Mouse (Mus musculus) layer of hippocampus, adult 2 months (tissue): Measurements from ENCODE around the gene Trim13. TPM values are rescaled to one million over a fixed set of nuclear protein-coding genes. Genes with fewer than 3 reads are reported as not detected.
"Not testable (repeated sequence)": the region's sequence is repeated elsewhere in the genome, so short reads cannot be mapped to it uniquely, and the experiment has no call there.

Experiments used
- DNase-seq, 2 experiments: peaks; one replicate each; pipeline ENCODE4 v3.0.0; 2022; ENCODE audit warnings: low spot score in 2 of 2
- H3K27ac ChIP-seq: fragments of 200-600 bp; 2 replicates; pipeline ENCODE4 v1.8.1; 2022
- H3K4me3 ChIP-seq: fragments of 200-600 bp; 2 replicates; pipeline ENCODE4 v1.8.1; 2022; ENCODE audit warnings: mild to moderate bottlenecking
- CTCF ChIP-seq: fragments of 200-600 bp; conservative IDR thresholded peaks from 2 replicates; pipeline ENCODE4 v1.8.1; 2022; ENCODE audit warnings: antibody characterized with exemption, mild to moderate bottlenecking, moderate library complexity
- total RNA-seq, 2 experiments: library from RNA; stranded (reverse); gene quantifications; 2 replicates each; pipeline ENCODE4 v1.2.3; 2021

The Trim13 gene
- total RNA-seq, 2 experiments from 2014 or later = 11.4 to 12.4 TPM

DNA sequence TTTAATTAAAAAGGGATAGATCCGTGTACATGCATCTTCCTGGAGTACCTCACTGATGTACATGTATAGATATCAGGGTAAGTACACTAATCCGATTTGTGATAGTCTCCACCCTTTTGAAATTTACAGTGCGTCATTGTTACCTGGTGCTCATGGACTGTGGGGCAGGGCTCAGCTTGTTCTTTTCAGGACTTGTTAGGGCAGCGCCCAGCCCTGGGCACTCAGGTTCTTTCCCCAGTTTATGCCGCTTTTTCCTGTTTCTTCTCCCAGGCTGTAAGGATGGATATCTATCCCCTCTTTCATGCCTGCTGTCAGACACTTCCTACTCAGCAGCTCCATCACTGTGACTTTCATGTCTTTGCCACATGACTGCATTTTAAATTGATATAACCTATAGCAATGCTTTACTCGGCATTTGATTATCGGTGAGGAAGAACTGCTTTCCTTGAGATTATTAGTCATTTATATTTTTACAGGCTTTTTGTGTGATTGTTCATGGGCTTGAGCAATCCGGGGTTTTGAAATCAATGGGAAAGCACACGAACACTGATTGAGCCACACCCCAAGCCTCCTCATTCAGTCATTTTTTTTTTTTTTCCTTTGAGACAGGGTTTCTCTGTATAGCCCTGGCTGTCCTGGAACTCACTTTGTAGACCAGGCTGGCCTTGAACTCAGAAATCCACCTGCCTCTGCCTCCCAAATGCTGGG, 1.2 kb upstream of the Trim13 start:
- no peak overlapping the region for H3K27ac ChIP-seq
- DNase-seq = no peak
- no peak overlapping the region for H3K4me3 ChIP-seq
- TF ChIP-seq CTCF = no peak

DNA sequence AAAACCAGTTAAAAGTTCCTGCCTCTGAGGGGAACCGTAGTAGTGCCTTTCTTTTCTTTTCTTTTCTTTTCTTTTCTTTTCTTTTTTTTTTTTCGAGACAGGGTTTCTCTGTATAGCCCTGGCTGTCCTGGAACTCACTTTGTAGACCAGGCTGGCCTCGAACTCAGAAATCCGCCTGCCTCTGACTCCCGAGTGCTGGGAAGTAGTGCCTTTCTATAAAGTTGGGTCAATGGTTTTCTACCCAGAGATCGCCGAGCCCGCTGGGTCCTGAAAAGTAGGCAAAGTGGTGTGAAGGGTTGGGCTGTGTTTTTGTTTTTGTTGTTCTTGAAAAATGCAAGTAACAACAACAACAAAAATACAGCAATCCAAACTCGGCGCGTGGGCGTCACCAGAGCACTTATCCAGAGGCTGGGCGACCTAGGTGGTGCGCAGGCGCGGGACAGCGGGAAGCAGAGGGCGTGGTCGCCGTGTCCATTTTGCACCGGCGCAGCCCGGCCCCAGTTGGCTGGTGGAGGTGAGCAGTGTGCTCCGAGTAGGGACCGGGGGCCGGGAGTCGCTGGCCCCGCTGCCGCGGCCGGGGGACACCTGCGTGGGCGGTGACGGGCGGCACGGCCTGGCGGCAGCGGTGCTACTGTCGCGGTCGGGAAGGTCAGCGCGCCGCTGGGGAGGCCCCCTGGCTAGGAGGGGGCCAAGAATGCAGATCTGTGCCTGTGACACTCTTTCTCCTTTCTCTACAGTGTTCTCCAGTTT, 1.2 kb downstream of the Trim13 start:
- Histone ChIP-seq H3K27ac (peak overlapping the region; percentile 92), H3K4me3 (peak overlapping the region; percentile 83)
- TF ChIP-seq CTCF = no peak
- DNase-seq = peak; percentile 79 to 83

DNA sequence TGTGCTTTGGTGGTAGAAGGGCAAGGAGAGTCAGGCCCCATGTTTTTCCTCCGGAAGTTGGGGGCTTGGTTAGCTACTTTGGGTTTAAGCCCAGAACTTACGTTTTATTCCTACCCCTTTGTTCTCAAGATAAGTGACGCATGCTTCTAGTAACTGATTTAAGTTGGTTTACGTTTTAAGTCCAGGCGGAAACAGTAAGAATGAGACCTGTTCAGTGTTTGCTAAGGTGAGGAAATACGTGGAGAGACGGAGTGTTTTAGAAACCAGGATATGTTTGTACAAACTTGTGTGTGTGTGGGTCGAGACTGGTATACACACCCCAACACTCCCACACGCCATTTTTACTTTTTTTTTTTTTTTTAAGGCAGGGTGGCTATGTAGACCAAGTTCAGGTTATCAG, 3.3 kb downstream of the Trim13 start:
- no peak for TF ChIP-seq CTCF
- Histone ChIP-seq H3K4me3 (peak overlapping the region; percentile 83; the same call in 1 of the 2 replicates), H3K27ac (peak overlapping the region; percentile 92; the same call in 1 of the 2 replicates)
- DNase-seq = no peak

DNA sequence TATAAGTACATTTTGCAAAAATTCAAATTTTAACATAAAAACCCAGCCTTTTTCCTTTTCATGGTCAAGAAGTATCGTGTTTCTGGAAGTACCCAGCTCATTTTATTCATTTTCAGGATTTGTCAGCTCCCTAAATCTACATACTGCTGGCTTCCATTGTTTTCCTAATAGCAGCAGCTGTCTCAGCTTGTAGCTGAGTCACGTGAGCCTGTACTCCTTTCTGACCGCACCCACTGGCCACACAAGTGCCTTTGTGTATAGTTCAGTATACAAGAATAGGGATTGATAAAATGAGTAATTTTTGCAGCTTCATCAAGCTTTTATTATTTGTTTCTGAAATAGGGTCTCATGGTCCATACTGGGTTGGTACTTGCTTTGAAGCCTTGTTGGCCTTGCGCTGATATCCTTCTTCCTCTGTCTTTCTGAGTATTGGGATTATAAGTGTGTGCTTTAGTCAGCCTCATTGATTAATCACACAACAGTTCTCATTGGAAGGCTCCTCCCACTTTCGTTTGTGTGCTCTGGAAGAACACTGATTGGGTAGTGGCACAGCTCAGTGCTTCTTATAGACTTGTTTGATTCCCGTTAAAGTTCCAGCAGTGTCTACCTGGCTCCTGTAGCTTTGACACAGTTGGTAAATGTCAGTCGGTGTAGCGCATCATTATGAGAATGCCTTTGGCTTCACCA, 5.2 kb downstream of the Trim13 start:
- Histone ChIP-seq H3K4me3 (no peak overlapping the region), H3K27ac (peak overlapping the region; percentile 92)
- TF ChIP-seq CTCF = no peak
- DNase-seq = peak in 1 of 2 experiments; percentile 22

DNA sequence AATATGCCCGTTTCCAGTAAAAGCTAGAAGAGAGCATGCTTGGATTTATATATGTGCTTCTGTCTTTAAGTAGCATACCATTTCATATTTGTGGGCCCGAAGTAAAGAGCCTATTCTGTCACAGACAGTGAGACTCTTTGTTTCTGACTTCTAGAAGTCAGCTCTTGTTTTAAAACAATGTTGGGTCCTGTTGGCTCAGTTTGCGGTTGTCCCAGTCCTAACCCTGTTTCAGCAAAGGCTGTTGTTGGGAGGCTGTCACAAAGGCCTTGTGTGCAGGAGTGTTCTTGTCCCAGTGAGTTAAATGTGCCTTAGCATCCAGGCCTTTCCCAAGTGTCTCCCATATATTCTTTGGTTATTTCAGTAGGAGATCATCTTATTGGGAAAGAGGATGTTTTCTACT, 6.0 kb downstream of the Trim13 start:
- peak in 1 of 2 experiments; percentile 9 for DNase-seq
- no peak for TF ChIP-seq CTCF
- Histone ChIP-seq H3K4me3 (no peak overlapping the region), H3K27ac (peak overlapping the region; percentile 92)

DNA sequence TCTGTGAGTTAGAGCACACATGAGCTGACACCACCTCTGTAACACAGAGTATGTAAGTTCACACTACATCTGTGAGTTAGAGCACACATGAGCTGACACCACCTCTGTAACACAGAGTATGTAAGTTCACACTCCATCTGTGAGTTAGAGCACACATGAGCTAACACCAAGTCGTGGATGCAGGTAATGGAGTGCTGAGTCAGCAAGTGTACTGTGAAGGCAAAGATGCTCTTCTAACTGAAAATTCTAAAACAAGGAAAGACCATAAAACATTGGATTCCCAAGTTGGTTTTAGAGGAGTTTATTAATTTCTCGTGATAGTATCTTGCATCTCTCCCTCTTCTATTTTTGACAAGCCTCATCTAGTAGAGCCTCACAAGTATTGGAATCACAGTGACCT, 8.0 kb downstream of the Trim13 start:
- not testable (repeated sequence) for H3K4me3 ChIP-seq, DNase-seq, H3K27ac ChIP-seq

DNA sequence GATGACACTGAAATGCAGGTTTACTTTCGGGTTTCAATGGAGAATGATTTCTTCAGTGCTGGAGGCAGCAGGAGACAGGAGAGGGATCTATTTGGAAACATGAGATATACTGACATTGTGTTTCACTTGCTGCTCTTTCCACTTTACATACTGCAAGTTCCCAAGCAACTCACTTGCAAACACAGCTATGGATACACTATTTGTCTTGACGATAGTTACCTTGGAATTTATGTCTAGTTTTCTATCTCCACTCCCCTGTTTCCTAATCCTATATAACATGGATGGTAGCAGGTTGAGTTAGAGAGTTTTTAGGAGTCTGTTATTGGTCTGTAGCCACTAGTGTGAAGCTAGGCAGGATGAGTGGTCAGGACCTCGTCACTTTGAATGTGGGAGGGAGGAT, 9.1 kb downstream of the Trim13 start, which contains the start of gene Kcnrg:
Gene Kcnrg (plus strand): TSS at position 301 of the 400 bp plus-strand sequence.
- H3K27ac ChIP-seq = no peak within 1 kb of the TSS
- DNase-seq = no peak
- TF ChIP-seq CTCF = no peak
- no peak within 1 kb of the TSS for H3K4me3 ChIP-seq

DNA sequence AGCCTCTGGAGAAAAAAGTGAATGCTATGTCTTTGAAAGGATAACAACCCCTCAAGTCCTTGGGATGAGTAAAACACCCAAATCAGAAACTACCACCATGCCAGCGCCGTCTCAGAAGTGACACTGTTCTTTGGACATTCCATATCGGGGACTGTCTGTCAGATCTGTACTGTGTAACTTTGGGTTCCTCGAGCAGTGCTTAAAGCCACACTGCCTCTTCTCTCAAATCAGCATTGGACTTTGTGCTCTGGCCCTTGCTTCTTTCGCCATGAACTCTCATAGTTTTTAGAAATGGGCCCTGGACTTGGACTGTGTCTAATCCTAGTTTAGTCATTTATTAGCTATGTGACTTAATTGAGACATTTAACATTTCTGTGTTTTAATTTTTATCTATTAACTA, 13.7 kb downstream of the Trim13 start:
- no peak for DNase-seq
- Histone ChIP-seq H3K27ac (no peak overlapping the region), H3K4me3 (no peak overlapping the region)
- no peak for TF ChIP-seq CTCF

DNA sequence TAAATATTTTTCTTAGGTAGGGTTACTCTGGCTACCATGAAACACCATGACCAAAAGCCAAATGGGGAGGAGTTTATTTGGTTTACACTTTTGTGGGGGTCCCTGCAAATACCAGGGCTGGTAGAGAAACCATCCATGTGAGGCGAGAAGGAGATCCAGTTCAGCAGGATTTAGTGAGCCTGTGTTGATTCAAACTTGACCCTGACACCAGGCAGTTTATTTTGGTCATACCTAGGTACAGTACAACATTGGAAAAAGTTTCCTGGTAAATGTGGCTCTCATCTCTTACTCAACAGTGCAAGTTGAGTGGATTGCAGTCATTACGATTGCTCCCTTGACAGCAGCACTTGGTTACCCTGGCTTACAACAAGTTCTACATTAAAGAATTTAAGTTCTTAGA, 15.3 kb downstream of the Trim13 start:
- no peak for DNase-seq
- H3K4me3 ChIP-seq = no peak overlapping the region
- H3K27ac ChIP-seq = no peak overlapping the region
- TF ChIP-seq CTCF = no peak

DNA sequence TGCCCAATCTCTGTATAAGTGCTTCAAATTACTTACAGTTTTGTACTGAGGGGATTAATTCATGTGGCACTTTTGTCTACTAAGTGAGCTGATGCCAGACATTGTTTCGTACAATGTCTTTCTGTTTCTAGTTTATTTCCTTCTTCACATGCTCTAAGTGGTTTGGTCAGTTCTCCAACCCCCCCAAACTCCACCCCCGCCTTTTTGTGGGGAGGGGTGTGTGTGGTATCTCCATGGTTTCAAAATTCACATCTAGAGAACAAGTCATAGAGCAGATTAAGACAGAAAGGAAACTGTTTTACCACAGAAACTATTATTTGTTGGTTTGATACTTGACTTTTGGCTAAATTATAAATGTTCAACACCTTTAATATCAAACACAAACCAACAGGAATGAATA, 22.3 kb downstream of the Trim13 start:
- no peak for DNase-seq
- Histone ChIP-seq H3K4me3 (no peak overlapping the region), H3K27ac (no peak overlapping the region)
- no peak for TF ChIP-seq CTCF

DNA sequence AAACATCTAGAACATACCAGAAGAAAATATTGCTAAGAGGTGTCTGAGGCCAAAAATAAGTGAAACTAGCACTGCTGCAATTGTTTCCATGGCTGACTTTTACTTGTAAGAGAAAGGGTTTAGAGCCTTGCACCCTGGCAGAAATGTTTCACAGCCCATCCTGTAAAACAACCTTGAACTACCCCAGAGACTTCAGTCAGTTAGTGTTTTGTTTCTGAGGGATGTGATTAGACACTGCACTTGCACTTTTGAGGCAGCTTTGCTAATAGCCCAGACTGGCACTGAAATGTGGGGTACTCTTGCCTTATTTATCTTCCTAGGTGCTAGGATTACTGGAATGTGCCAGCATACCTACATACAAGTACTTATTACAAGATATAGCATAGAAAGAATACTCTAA, 37.9 kb downstream of the Trim13 start:
- no peak overlapping the region for H3K27ac ChIP-seq
- TF ChIP-seq CTCF = no peak
- no peak for DNase-seq

DNA sequence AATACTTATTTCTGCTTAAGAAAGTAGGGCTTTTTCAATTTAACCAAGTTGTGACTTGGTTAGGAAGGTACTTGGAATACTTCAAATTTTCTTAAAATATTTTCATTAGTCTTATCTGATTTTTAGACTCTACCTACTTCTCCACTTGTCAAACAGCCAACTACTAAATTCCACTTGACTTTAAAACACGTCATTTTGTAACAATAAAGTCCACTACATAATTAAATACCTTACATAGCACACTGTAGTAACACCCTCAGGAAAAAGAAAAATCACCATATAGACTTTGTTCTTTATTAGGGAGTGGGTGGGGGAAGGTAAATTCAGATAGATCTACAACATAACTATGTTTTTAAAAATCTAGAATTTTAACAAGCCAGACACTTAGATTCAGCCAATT, 44.6 kb downstream of the Trim13 start:
- DNase-seq = no peak
- no peak for TF ChIP-seq CTCF
- no peak overlapping the region for H3K4me3 ChIP-seq

More for the DNA sequence above, 37.9 kb downstream of the Trim13 start:
- H3K4me3 ChIP-seq = no peak overlapping the region

DNA sequence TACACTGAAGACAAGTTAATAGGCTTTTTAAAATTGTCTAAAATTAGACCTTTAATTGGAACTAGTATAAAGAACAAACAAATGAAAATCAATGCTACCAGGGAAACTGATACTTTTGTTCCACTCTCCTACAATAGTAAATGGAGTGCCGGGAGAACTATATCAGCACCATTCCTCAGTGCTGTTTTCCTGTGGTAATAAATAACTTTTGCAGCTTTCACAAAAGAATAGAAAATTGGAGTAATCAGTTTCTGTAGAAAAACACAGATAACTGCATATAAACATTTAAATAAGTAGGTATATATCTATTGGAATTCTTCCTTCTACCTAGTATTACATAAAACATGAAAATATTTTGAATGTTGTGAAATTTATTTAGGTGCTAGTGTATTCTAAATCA, 47.5 kb downstream of the Trim13 start:
- H3K4me3 ChIP-seq = no peak overlapping the region
- no peak for TF ChIP-seq CTCF

More for the DNA sequence above, 44.6 kb downstream of the Trim13 start:
- H3K27ac ChIP-seq = no peak overlapping the region

More for the DNA sequence above, 47.5 kb downstream of the Trim13 start:
- H3K27ac ChIP-seq = peak overlapping the region; percentile 88
- no peak for DNase-seq
